Mouse (Mus musculus): ENCODE measurements at regions not wholly inside any gene's neighbourhood (a gene's known extent, or its start where the extent isn't known, plus 50 kb on each side); places are given as distances from the start of the nearest gene placed in this dataset.

GRCm38 (mm10) chr8:8174286-8174685, 486.8 kb downstream of the Efnb2 start:
- DNase-seq: no peak

GRCm38 (mm10) chr8:8168674-8169073, 492.4 kb downstream of the Efnb2 start:
- DNase-seq: no peak

- no peak for DNase-seq
These were observed 492.8 kb downstream of the Efnb2 start for GRCm38 (mm10) chr8:8168250-8168649.

- peak in 1 of 2 experiments; percentile 2 for DNase-seq
These were observed 513.5 kb downstream of the Efnb2 start for GRCm38 (mm10) chr8:8147527-8147926.

- no peak for DNase-seq
These were observed 518.0 kb downstream of the Efnb2 start for GRCm38 (mm10) chr8:8142933-8143495.

GRCm38 (mm10) chr8:8142461-8142860, 518.6 kb downstream of the Efnb2 start:
- no peak for DNase-seq

GRCm38 (mm10) chr8:8139720-8140119, 521.3 kb downstream of the Efnb2 start:
- no peak for DNase-seq

- DNase-seq: no peak
These were observed 527.8 kb downstream of the Efnb2 start for GRCm38 (mm10) chr8:8133001-8133785.

GRCm38 (mm10) chr8:8131961-8132376, 529.1 kb downstream of the Efnb2 start:
- DNase-seq: no peak

- no peak for DNase-seq
These were observed 530.2 kb downstream of the Efnb2 start for GRCm38 (mm10) chr8:8130806-8131205.

- no peak for DNase-seq
These were observed 545.2 kb downstream of the Efnb2 start for GRCm38 (mm10) chr8:8115595-8116429.

- no peak for DNase-seq
These were observed 546.4 kb downstream of the Efnb2 start for GRCm38 (mm10) chr8:8114604-8115003.

- DNase-seq: no peak
These were observed 551.2 kb downstream of the Efnb2 start for GRCm38 (mm10) chr8:8109785-8110350.

- DNase-seq: no peak
These were observed 557.5 kb downstream of the Efnb2 start for GRCm38 (mm10) chr8:8103492-8103891.

GRCm38 (mm10) chr8:8102010-8102727, 558.9 kb downstream of the Efnb2 start:
- no peak for DNase-seq

GRCm38 (mm10) chr8:8092551-8092950, 568.5 kb downstream of the Efnb2 start:
- DNase-seq: no peak

- no peak for DNase-seq
These were observed 576.4 kb downstream of the Efnb2 start for GRCm38 (mm10) chr8:8084652-8085051.

- DNase-seq: no peak
These were observed 597.0 kb downstream of the Efnb2 start for GRCm38 (mm10) chr8:8064074-8064473.

- no peak for DNase-seq
These were observed 606.7 kb downstream of the Efnb2 start for GRCm38 (mm10) chr8:8054224-8054916.

GRCm38 (mm10) chr8:8051186-8051585, 609.9 kb downstream of the Efnb2 start:
- DNase-seq: no peak

GRCm38 (mm10) chr8:8050778-8051177, 610.3 kb downstream of the Efnb2 start:
- no peak for DNase-seq

GRCm38 (mm10) chr8:8044926-8045325, 616.1 kb downstream of the Efnb2 start:
- no peak for DNase-seq

All from B cell, adult 2 months (primary cell).